Mouse (Mus musculus) adrenal gland, postnatal 0 days (tissue): ENCODE data around the gene Gm5414. TPM values are rescaled to one million over a fixed set of nuclear protein-coding genes. Genes with fewer than 3 reads are reported as not detected.

Experiments used
- microRNA-seq: library from miRNA; unstranded; fragments of <30 nt; microRNA quantifications from one replicate; pipeline ENCODE4, GENCODE M21; 2016; ENCODE audit warnings: borderline replicate concordance; ENCODE audit not compliant: insufficient number of aligned reads
- polyA plus RNA-seq: library from polyadenylated mRNA; unstranded; fragments of >200 nt; fragmentation: Nextera tagmentation; extraction: Ambion mirVana; gene quantifications from 2 replicates; pipeline ENCODE4 v1.2.1, GENCODE M21; 2015

Gene Gm5414
- polyA plus RNA-seq: not detected in 2 replicates

GRCm38 (mm10) chr15:101627884-101628283 is at the start of gene Gm5414:
Gm5414 (minus strand) TSS chr15:101628188.

GRCm38 (mm10) chr15:101647280-101647679 is 19.3 kb upstream of the Gm5414 start, which contains the start of gene Gm5478:
Gm5478 (minus strand) TSS chr15:101647380.

Small RNAs within 50 kb of the gene (microRNA-seq; reads per million reads assigned to microRNA genes)
- gene Gm44383: not detected
- not detected for gene Gm44479

Other genes with a start within 250 kb of the Gm5414 start
- gene Krt7, start 217.1 kb downstream of the Gm5414 start, polyA plus RNA-seq: 16.2 and 18.6 TPM in 2 replicates
- not detected in 2 replicates for gene Krt87, start 189.4 kb downstream of the Gm5414 start, polyA plus RNA-seq
- not detected in 2 replicates for gene Krt88, start 180.4 kb downstream of the Gm5414 start, polyA plus RNA-seq
- gene Krt81, start 164.4 kb downstream of the Gm5414 start, polyA plus RNA-seq: not detected in 2 replicates
- gene Krt86, start 154.7 kb downstream of the Gm5414 start, polyA plus RNA-seq: 0.14 TPM in 1 of 2 replicates, not detected in the other
- gene Krt83, start 136.7 kb downstream of the Gm5414 start, polyA plus RNA-seq: not detected in 2 replicates
- gene Gm49425, start 110.9 kb downstream of the Gm5414 start, polyA plus RNA-seq: not detected in 2 replicates
- not detected in 2 replicates for gene Krt84, start 95.4 kb downstream of the Gm5414 start, polyA plus RNA-seq
- not detected in 2 replicates for gene Krt82, start 77.5 kb downstream of the Gm5414 start, polyA plus RNA-seq
- 0.90 and 2.8 TPM in 2 replicates for gene Krt90, start 65.2 kb downstream of the Gm5414 start, polyA plus RNA-seq
- not detected in 2 replicates for gene Krt75, start 54.3 kb downstream of the Gm5414 start, polyA plus RNA-seq
- not detected in 2 replicates for gene Gm5478, start 19.2 kb upstream of the Gm5414 start, polyA plus RNA-seq
- 0.16 TPM in 1 of 2 replicates, not detected in the other for gene Krt6b, start 52.1 kb upstream of the Gm5414 start, polyA plus RNA-seq
- 0.22 TPM in 1 of 2 replicates, not detected in the other for gene Krt6a, start 66.1 kb upstream of the Gm5414 start, polyA plus RNA-seq
- 0.48 and 1.4 TPM in 2 replicates for gene Krt5, start 84.7 kb upstream of the Gm5414 start, polyA plus RNA-seq
- gene Krt71, start 114.9 kb upstream of the Gm5414 start, polyA plus RNA-seq: 0.14 TPM in 1 of 2 replicates, not detected in the other
- not detected in 2 replicates for gene Krt72, start 158.3 kb upstream of the Gm5414 start, polyA plus RNA-seq
- not detected in 2 replicates for gene Krt73, start 174.2 kb upstream of the Gm5414 start, polyA plus RNA-seq
- not detected in 2 replicates for gene Krt2, start 190.0 kb upstream of the Gm5414 start, polyA plus RNA-seq
- gene Krt1, start 222.6 kb upstream of the Gm5414 start, polyA plus RNA-seq: 1.1 and 3.8 TPM in 2 replicates
- not detected in 2 replicates for gene Krt77, start 241.5 kb upstream of the Gm5414 start, polyA plus RNA-seq